Mouse (Mus musculus): ENCODE data around the gene Nr0b1. TPM values are rescaled to one million over a fixed set of nuclear protein-coding genes. Genes with fewer than 3 reads are reported as not detected.

Nr0b1 gene
- total RNA-seq (2017) = not detected in 2 replicates

DNA sequence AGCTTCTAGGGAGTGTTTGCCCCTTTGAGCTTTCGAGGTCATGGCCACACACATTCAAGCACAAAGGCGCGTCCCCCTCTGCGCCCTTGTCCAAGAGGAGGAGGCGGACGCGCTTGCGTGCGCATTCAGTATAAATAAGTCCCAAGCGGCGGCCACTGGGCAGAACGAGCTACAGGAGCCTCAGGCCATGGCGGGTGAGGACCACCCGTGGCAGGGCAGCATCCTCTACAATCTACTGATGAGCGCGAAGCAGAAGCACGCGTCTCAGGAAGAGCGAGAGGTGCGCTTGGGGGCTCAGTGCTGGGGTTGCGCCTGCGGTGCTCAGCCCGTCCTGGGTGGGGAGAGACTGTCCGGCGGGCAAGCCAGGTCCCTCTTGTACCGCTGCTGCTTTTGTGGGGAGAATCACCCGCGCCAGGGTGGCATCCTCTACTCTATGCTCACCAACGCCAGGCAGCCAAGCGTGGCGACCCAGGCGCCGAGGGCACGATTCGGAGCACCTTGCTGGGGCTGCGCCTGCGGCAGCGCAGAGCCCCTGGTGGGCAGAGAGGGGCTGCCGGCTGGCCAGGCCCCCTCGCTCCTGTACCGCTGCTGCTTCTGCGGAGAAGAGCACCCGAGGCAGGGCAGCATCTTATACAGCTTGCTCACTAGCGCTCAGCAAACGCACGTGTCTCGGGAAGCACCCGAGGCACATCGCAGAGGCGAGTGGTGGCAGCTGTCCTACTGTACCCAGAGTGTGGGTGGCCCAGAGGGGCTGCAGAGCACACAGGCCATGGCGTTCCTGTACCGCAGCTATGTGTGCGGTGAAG lies at the start of gene Nr0b1:
Gene Nr0b1 (plus strand): TSS at position 151 of the 806 bp plus-strand sequence.
- ATAC-seq (replicated peaks; ENCODE audit: low read depth, poor library complexity, severe bottlenecking) = no peak

DNA sequence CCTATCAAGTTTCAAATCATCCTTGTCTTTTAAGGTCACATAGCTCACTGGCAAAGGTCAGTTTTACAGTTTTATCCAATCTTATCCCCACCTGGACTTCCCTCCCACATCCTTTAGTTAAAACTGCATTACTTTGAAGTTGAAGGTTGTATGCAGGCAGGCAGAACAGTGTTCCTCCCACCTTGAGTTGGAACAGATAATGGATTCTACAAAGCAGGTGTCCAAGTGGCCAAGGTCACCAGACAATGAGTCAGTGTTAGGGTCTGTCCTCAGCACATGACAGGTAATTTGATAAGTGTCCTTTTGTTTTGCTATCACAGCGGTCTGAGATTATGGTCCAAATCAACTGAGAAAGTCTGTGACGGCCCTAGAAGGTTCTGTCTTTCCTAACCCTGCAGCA lies 4.3 kb upstream of the Nr0b1 start:
- no peak for ATAC-seq (replicated peaks; ENCODE audit: low read depth, poor library complexity, severe bottlenecking)

DNA sequence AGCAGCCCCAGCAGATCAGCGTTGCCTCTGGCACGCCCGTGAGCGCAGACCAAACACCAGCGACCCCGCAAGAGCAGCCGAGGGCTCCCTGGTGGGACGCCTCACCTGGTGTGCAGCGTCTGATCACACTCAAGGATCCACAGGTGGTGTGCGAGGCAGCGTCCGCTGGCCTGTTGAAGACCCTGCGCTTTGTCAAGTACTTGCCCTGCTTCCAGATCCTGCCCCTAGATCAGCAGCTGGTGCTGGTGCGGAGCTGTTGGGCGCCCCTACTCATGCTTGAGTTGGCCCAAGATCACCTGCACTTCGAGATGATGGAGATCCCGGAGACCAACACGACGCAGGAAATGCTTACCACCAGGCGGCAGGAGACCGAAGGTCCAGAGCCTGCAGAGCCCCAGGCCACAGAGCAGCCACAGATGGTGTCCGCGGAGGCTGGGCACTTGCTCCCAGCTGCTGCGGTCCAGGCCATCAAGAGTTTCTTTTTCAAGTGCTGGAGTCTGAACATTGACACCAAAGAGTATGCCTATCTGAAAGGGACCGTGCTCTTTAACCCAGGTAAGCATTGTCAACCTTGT lies 943 bp downstream of the Nr0b1 start:
- ATAC-seq (replicated peaks; ENCODE audit: low read depth, poor library complexity, severe bottlenecking) = no peak

DNA sequence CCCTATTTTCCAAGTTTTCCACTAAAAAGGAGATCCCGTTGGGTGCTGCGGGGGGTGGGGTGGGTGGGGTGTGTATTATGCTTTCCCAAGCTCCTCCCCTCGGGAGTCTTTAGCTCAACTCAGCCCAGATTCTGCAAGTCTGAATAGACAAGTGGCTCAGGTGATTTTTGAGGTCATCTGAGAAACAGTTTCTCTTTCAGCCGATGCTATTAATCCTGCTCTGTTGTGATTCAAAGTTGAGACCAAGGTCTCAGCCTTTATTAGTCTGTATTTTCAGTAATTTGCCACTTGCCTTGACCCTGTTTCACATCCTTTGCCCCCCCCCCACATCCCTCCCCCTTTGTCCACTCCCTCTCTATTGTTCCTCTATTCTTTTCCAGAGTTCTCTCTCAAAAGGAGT lies 1.8 kb downstream of the Nr0b1 start:
- ATAC-seq (replicated peaks; ENCODE audit: low read depth, poor library complexity, severe bottlenecking) = no peak

DNA sequence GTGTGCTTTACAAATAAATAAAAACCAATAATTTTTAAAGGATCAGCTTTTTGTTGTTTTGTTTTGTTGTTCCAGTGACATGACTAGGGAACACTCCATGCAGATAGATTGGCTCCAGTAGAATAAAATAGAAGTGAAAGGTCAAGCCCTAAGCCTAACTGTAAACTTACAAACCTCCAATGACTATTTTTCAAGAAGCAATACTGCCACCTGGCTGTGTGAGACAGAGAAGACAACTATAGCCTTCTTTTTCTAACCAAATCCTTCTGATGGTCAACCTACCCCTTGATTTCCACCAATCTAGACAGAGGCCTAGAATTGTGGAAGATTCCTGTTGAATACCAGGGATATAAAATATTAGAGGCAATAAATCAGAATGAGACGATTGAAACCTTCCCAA lies 45.7 kb downstream of the Nr0b1 start:
- no peak for ATAC-seq (replicated peaks; ENCODE audit: low read depth, poor library complexity, severe bottlenecking)

Other genes with a start within 250 kb of the Nr0b1 start
- gene Samt3, start 147.6 kb upstream of the Nr0b1 start, total RNA-seq (2017) = not detected in 2 replicates
- not detected in 2 replicates for gene Mageb4, start 113.3 kb downstream of the Nr0b1 start, total RNA-seq (2017)